22 mouse cellular contexts compared by ENCODE assay signal in the genomic region with DNA sequence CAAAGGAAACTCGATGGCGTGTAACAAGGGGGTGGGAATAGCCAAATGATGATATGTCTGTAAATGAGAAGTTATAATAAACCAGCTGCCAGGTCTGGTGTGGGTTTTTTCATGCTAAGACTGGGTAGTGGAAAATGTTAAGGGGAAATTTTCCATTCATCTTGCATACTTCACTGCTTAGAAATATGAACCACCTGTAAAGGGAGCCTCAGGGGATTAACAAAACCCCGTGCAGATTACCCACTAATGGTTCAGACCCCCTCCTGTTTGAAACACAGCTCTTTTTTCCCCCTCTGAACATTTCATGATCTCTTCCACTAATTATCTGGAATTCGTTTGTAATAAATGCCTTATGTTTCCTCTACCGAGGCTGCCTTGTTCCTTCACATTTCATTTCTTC.
DNase-seq lines count a peak whose midpoint lies in the region; ATAC-seq and TF ChIP-seq lines count a peak whose summit lies in the region.
"Had no signal": no experiment of that assay in that cellular context is flagged by ENCODE, and none has a peak within 500 bp of the region (broad histone marks: within the 10 kb centered on the region; RNA-seq: fewer than 3 reads in every experiment).

No protein-coding gene starts in this region.

- 0 out of 2 replicates have a peak overlapping the region, but pooled peaks have one; percentile 9 for H3K4me2 ChIP-seq in intestine, embryonic 15.5 days (replicated peaks)
- H3K4me2 ChIP-seq in intestine, postnatal 0 days (replicated peaks; ENCODE audit: low read depth): no peak overlapping the region
- H3K4me2 ChIP-seq: forebrain, embryonic 15.5 days; hindbrain, embryonic 12.5 days; neural tube, embryonic 12.5 days had no signal

- H3K27ac ChIP-seq in intestine, embryonic 15.5 days: no peak overlapping the region
- no peak overlapping the region for H3K27ac ChIP-seq in intestine, postnatal 0 days (ENCODE audit: low read depth, low read length)
- no peak overlapping the region for H3K27ac ChIP-seq in limb, embryonic 10.5 days
- H3K27ac ChIP-seq: forebrain, embryonic 15.5 days; gastrocnemius, adult 2 months; midbrain, embryonic 10.5 days; neural tube, embryonic 12.5 days had no signal

- no peak overlapping the region for H3K4me3 ChIP-seq in intestine, embryonic 15.5 days (replicated peaks)
- H3K4me3 ChIP-seq in intestine, postnatal 0 days (ENCODE audit: low read depth, low read length): no peak overlapping the region
- 0 out of 2 replicates have a peak overlapping the region, but pooled peaks have one; percentile 13 for H3K4me3 ChIP-seq in limb, embryonic 10.5 days
- H3K4me3 ChIP-seq: forebrain, embryonic 15.5 days; gastrocnemius, adult 2 months; hindbrain, embryonic 12.5 days; midbrain, embryonic 10.5 days; neural tube, embryonic 12.5 days had no signal

- no peak overlapping the region for H3K9ac ChIP-seq in intestine, embryonic 15.5 days
- H3K9ac ChIP-seq in intestine, postnatal 0 days (ENCODE audit: low read depth, low read length): no peak overlapping the region
- H3K9ac ChIP-seq: forebrain, embryonic 15.5 days; hindbrain, embryonic 12.5 days; liver, postnatal 0 days; neural tube, embryonic 12.5 days had no signal

- H3K9me3 ChIP-seq in intestine, embryonic 15.5 days: no peaks in the 10 kb centered on the region
- H3K9me3 ChIP-seq in intestine, postnatal 0 days (ENCODE audit: control insufficient read depth): no peaks in the 10 kb centered on the region
- no peaks in the 10 kb centered on the region for H3K9me3 ChIP-seq in limb, embryonic 10.5 days (replicated peaks)
- H3K9me3 ChIP-seq: forebrain, embryonic 15.5 days; G1E; hindbrain, embryonic 12.5 days; midbrain, embryonic 10.5 days; neural tube, embryonic 12.5 days had no signal

- H3K27me3 ChIP-seq in intestine, embryonic 15.5 days (replicated peaks): no peaks in the 10 kb centered on the region
- H3K27me3 ChIP-seq in intestine, postnatal 0 days (replicated peaks; ENCODE audit: control insufficient read depth, insufficient read depth, low read length): no peaks in the 10 kb centered on the region
- H3K27me3 ChIP-seq in limb, embryonic 10.5 days (ENCODE audit: low read depth, poor library complexity, severe bottlenecking): no peaks in the 10 kb centered on the region
- H3K27me3 ChIP-seq: forebrain, embryonic 15.5 days; hindbrain, embryonic 12.5 days; neural tube, embryonic 12.5 days had no signal

- no peaks in the 10 kb centered on the region for H3K4me1 ChIP-seq in intestine, embryonic 15.5 days (replicated peaks)
- no peaks in the 10 kb centered on the region for H3K4me1 ChIP-seq in intestine, postnatal 0 days (replicated peaks; ENCODE audit: control insufficient read depth, insufficient read depth, low read length)
- H3K4me1 ChIP-seq in limb, embryonic 10.5 days: peaks cover 39% of the 10 kb centered on the region
- H3K4me1 ChIP-seq: forebrain, embryonic 15.5 days; hindbrain, embryonic 12.5 days; midbrain, embryonic 10.5 days; neural tube, embryonic 12.5 days had no signal

- DNase-seq in A20 (ENCODE audit: low read depth, low spot score): peak; percentile 10
- peak; percentile 22 for DNase-seq in brain, embryonic 14.5 days (ENCODE audit: low read depth)
- no peak for DNase-seq in limb, embryonic 10.5 days (ENCODE audit: low spot score)
- DNase-seq in cerebellum, postnatal 4 days (ENCODE audit: low spot score in 2 of 2): no peak
- DNase-seq in cerebellum, adult 18-20 months: no peak
- no peak for DNase-seq in layer of hippocampus, adult 9-11 months
- DNase-seq: cerebellum, postnatal 14 days; gastrocnemius, adult 2 months; heart, adult 18-20 months; kidney, postnatal 4 days; liver; liver, postnatal 0 days; right cerebral cortex, postnatal 14 days; thymus, postnatal 4 days had no signal

- ATAC-seq in intestine, embryonic 15.5 days: no peak
- no peak for ATAC-seq in intestine, postnatal 0 days
- ATAC-seq: forebrain, embryonic 15.5 days; inflammation-experienced regulatory T-cells, adult 6 months; liver, postnatal 0 days had no signal

- TF ChIP-seq POLR2A in brain, embryonic 14.5 days (IDR thresholded peaks at IDR 0.05; ENCODE audit: borderline replicate concordance, extremely low read depth, insufficient read depth, insufficient read length, poor library complexity, severe bottlenecking): no peak

- no peaks in the 10 kb centered on the region for H3K36me3 ChIP-seq in intestine, embryonic 15.5 days
- no peaks in the 10 kb centered on the region for H3K36me3 ChIP-seq in intestine, postnatal 0 days (ENCODE audit: control insufficient read depth, insufficient read depth)
- no peaks in the 10 kb centered on the region for H3K36me3 ChIP-seq in limb, embryonic 10.5 days
- H3K36me3 ChIP-seq: forebrain, embryonic 15.5 days; G1E; hindbrain, embryonic 12.5 days; midbrain, embryonic 10.5 days; neural tube, embryonic 12.5 days had no signal

- 41% methylated on average over 5 of the region's 5 CpGs for WGBS in intestine, embryonic 15.5 days
- 58% methylated on average over 5 of the region's 5 CpGs for WGBS in intestine, postnatal 0 days
- 47% methylated on average over 5 of the region's 5 CpGs for WGBS in limb, embryonic 10.5 days

- TF ChIP-seq CTCF in intestine, postnatal 0 days (IDR thresholded peaks at IDR 0.05; ENCODE audit: low read depth): no peak
- TF ChIP-seq CTCF in brain, embryonic 14.5 days (IDR thresholded peaks at IDR 0.05; ENCODE audit: borderline replicate concordance, extremely low read depth, insufficient read depth, insufficient read length): no peak

Comparison
In these comparisons a context has a peak if more than half of its experiments do, and no peak if none do; other contexts are left out.
1. DNase-seq: peak in A20 (single experiment) and brain, embryonic 14.5 days (single experiment); none in limb, embryonic 10.5 days (single experiment), cerebellum, postnatal 4 days (0 of 2), cerebellum, adult 18-20 months (0 of 2) and layer of hippocampus, adult 9-11 months (single experiment).